Mouse (Mus musculus) urinary bladder, postnatal 0 days (tissue): ENCODE measurements around the gene Olfr557. TPM values are rescaled to one million over a fixed set of nuclear protein-coding genes. Genes with fewer than 3 reads are reported as not detected.

Source experiments
- polyA plus RNA-seq: library from polyadenylated mRNA; unstranded; fragments of >200 nt; fragmentation: Nextera tagmentation; extraction: Ambion mirVana; gene quantifications from 2 replicates; pipeline ENCODE4 v1.2.1, GENCODE M21; 2015

Olfr557 gene
- not detected in 2 replicates for polyA plus RNA-seq

GRCm38 (mm10) chr7:102695358-102696125 lies at the start of gene Olfr557:
TSS of gene Olfr557 (plus strand) at chr7:102695910.

GRCm38 (mm10) chr7:102658523-102658922 lies 37.2 kb upstream of the Olfr557 start, which contains the start of gene Olfr555:
TSS of gene Olfr555 (plus strand) at chr7:102658823.

GRCm38 (mm10) chr7:102664599-102664998 lies 31.1 kb upstream of the Olfr557 start, which contains the start of gene Olfr556:
TSS of gene Olfr556 (plus strand) at chr7:102664899.

GRCm38 (mm10) chr7:102686944-102687501 lies 8.7 kb upstream of the Olfr557 start, which contains the start of gene Trim68:
TSS of gene Trim68 (minus strand) at chr7:102687327.

GRCm38 (mm10) chr7:102701915-102702314 lies 6.2 kb downstream of the Olfr557 start, which contains the start of gene Olfr558:
TSS of gene Olfr558 (plus strand) at chr7:102702215.

GRCm38 (mm10) chr7:102718970-102719369 lies 23.3 kb downstream of the Olfr557 start, which contains the start of gene Olfr33:
TSS of gene Olfr33 (minus strand) at chr7:102719070.

GRCm38 (mm10) chr7:102727391-102727790 lies 31.7 kb downstream of the Olfr557 start, which contains the start of gene Olfr559:
TSS of gene Olfr559 (minus strand) at chr7:102727491.

Other genes with a start within 250 kb of the Olfr557 start
- gene Olfr543, start 214.2 kb upstream of the Olfr557 start, polyA plus RNA-seq = 0.15 and 0.28 TPM in 2 replicates
- 0.05 TPM in 2 replicates for gene Olfr544, start 207.6 kb upstream of the Olfr557 start, polyA plus RNA-seq
- not detected in 2 replicates for gene Olfr545, start 196.3 kb upstream of the Olfr557 start, polyA plus RNA-seq
- gene Olfr547, start 161.2 kb upstream of the Olfr557 start, polyA plus RNA-seq = not detected in 2 replicates
- not detected in 2 replicates for gene Olfr548-ps1, start 155.0 kb upstream of the Olfr557 start, polyA plus RNA-seq
- gene Olfr549, start 146.0 kb upstream of the Olfr557 start, polyA plus RNA-seq = not detected in 2 replicates
- gene Trim21, start 130.4 kb upstream of the Olfr557 start, polyA plus RNA-seq = 0.45 and 0.80 TPM in 2 replicates
- gene Olfr550, start 124.5 kb upstream of the Olfr557 start, polyA plus RNA-seq = not detected in 2 replicates
- not detected in 2 replicates for gene Olfr551, start 104.0 kb upstream of the Olfr557 start, polyA plus RNA-seq
- gene Olfr552, start 98.1 kb upstream of the Olfr557 start, polyA plus RNA-seq = not detected in 2 replicates
- gene Olfr553, start 77.7 kb upstream of the Olfr557 start, polyA plus RNA-seq = not detected in 2 replicates
- gene Olfr554, start 57.5 kb upstream of the Olfr557 start, polyA plus RNA-seq = not detected in 2 replicates
- not detected in 2 replicates for gene Olfr555, start 37.1 kb upstream of the Olfr557 start, polyA plus RNA-seq
- gene Olfr556, start 31.0 kb upstream of the Olfr557 start, polyA plus RNA-seq = not detected in 2 replicates
- 17.6 and 21.1 TPM in 2 replicates for gene Trim68, start 8.6 kb upstream of the Olfr557 start, polyA plus RNA-seq
- 0.28 and 0.49 TPM in 2 replicates for gene Olfr558, start 6.3 kb downstream of the Olfr557 start, polyA plus RNA-seq
- gene Olfr33, start 23.2 kb downstream of the Olfr557 start, polyA plus RNA-seq = not detected in 2 replicates
- gene Olfr559, start 31.6 kb downstream of the Olfr557 start, polyA plus RNA-seq = not detected in 2 replicates
- gene Olfr560, start 63.5 kb downstream of the Olfr557 start, polyA plus RNA-seq = 0.11 TPM in 1 of 2 replicates, not detected in the other
- 5.3 and 6.3 TPM in 2 replicates for gene Olfr78, start 63.6 kb downstream of the Olfr557 start, polyA plus RNA-seq
- gene Olfr561, start 75.3 kb downstream of the Olfr557 start, polyA plus RNA-seq = not detected in 2 replicates
- gene Olfr564, start 107.6 kb downstream of the Olfr557 start, polyA plus RNA-seq = not detected in 2 replicates
- gene Olfr566, start 162.9 kb downstream of the Olfr557 start, polyA plus RNA-seq = not detected in 2 replicates
- not detected in 2 replicates for gene Olfr568, start 181.2 kb downstream of the Olfr557 start, polyA plus RNA-seq
- not detected in 2 replicates for gene Olfr569, start 195.0 kb downstream of the Olfr557 start, polyA plus RNA-seq
- gene Olfr570, start 198.7 kb downstream of the Olfr557 start, polyA plus RNA-seq = not detected in 2 replicates
- not detected in 2 replicates for gene Olfr571, start 221.6 kb downstream of the Olfr557 start, polyA plus RNA-seq
- not detected in 2 replicates for gene Olfr572, start 228.5 kb downstream of the Olfr557 start, polyA plus RNA-seq
- gene Olfr573-ps1, start 246.7 kb downstream of the Olfr557 start, polyA plus RNA-seq = not detected in 2 replicates